ENCODE assay signal across 18 mouse cellular contexts in genomic region chr2:3140585-3140984, GRCm38 (mm10). TPM values are rescaled to one million over a fixed set of nuclear protein-coding genes. Genes with fewer than 3 reads are reported as not detected.
DNase-seq lines count a peak whose midpoint lies in the region; ATAC-seq and TF ChIP-seq lines count a peak whose summit lies in the region.
"Had no signal": no experiment of that assay in that cellular context is flagged by ENCODE, and none has a peak within 500 bp of the region (broad histone marks: within the 10 kb centered on the region; RNA-seq: fewer than 3 reads in every experiment).

No protein-coding gene starts in this region.

- peak; percentile 87 for DNase-seq in heart, adult 11 months
- no peak for DNase-seq in heart, postnatal 36 days
- DNase-seq in kidney, postnatal 0 days (ENCODE audit: low spot score): no peak
- no peak for DNase-seq in kidney, postnatal 14 days
- no peak for DNase-seq in stomach, postnatal 0 days (ENCODE audit: low spot score)
- no peak for DNase-seq in midbrain, postnatal 0 days (ENCODE audit: low spot score)
- no peak for DNase-seq in thymus, adult 2 months
- DNase-seq: adrenal gland, postnatal 36 days; cerebellum, adult 2 months; gastrocnemius, postnatal 14 days; kidney, postnatal 36 days; lung, adult 18-20 months; right cerebral cortex, postnatal 4 days had no signal

- no peaks in the 10 kb centered on the region for H3K27me3 ChIP-seq in kidney, postnatal 0 days (ENCODE audit: insufficient read depth, low read length)
- no peaks in the 10 kb centered on the region for H3K27me3 ChIP-seq in stomach, embryonic 15.5 days (replicated peaks)
- H3K27me3 ChIP-seq in stomach, postnatal 0 days (ENCODE audit: control insufficient read depth, insufficient read depth, low read length): no peaks in the 10 kb centered on the region
- no peaks in the 10 kb centered on the region for H3K27me3 ChIP-seq in midbrain, postnatal 0 days (ENCODE audit: insufficient read depth, low read length)
- no peaks in the 10 kb centered on the region for H3K27me3 ChIP-seq in thymus, adult 2 months (ENCODE audit: control insufficient read depth, insufficient read depth, low read length)
- H3K27me3 ChIP-seq: limb, embryonic 15.5 days; Patski had no signal

- H3K27ac ChIP-seq in kidney, postnatal 0 days: no peak overlapping the region
- no peak overlapping the region for H3K27ac ChIP-seq in stomach, embryonic 15.5 days
- H3K27ac ChIP-seq in stomach, postnatal 0 days (replicated peaks): no peak overlapping the region
- H3K27ac ChIP-seq in midbrain, postnatal 0 days (ENCODE audit: low read depth, low read length): no peak overlapping the region
- no peak overlapping the region for H3K27ac ChIP-seq in thymus, adult 2 months (ENCODE audit: control insufficient read depth, insufficient read depth, low read length)
- H3K27ac ChIP-seq: limb, embryonic 15.5 days had no signal

- H3K4me2 ChIP-seq in kidney, postnatal 0 days (ENCODE audit: low read length): no peak overlapping the region
- no peak overlapping the region for H3K4me2 ChIP-seq in stomach, embryonic 15.5 days
- H3K4me2 ChIP-seq in stomach, postnatal 0 days (replicated peaks; ENCODE audit: low read depth): no peak overlapping the region
- H3K4me2 ChIP-seq in midbrain, postnatal 0 days (ENCODE audit: low read depth, low read length, poor library complexity, severe bottlenecking): no peak overlapping the region
- H3K4me2 ChIP-seq: limb, embryonic 15.5 days had no signal

- 59% methylated on average over 5 of the region's 5 CpGs for WGBS in kidney, postnatal 0 days
- 55% methylated on average over 5 of the region's 5 CpGs for WGBS in stomach, embryonic 15.5 days
- 66% methylated on average over 5 of the region's 5 CpGs for WGBS in stomach, postnatal 0 days
- 54% methylated on average over 5 of the region's 5 CpGs for WGBS in midbrain, postnatal 0 days
- 74% methylated on average over 5 of the region's 5 CpGs for WGBS in thymus, adult 2 months

- no peak for TF ChIP-seq CTCF in kidney, postnatal 0 days (IDR thresholded peaks at IDR 0.05; ENCODE audit: low read depth)
- TF ChIP-seq CTCF in stomach, postnatal 0 days (IDR thresholded peaks at IDR 0.05; ENCODE audit: low read depth): no peak
- TF ChIP-seq CTCF in midbrain, postnatal 0 days (IDR thresholded peaks at IDR 0.05): no peak
- no peak for TF ChIP-seq CTCF in thymus, adult 2 months (IDR thresholded peaks at IDR 0.05; ENCODE audit: borderline replicate concordance, control insufficient read depth, extremely low read depth, insufficient read depth, low read length, poor library complexity)

- H3K4me3 ChIP-seq in kidney, postnatal 0 days (replicated peaks; ENCODE audit: low read depth, low read length): no peak overlapping the region
- no peak overlapping the region for H3K4me3 ChIP-seq in stomach, embryonic 15.5 days (replicated peaks)
- no peak overlapping the region for H3K4me3 ChIP-seq in stomach, postnatal 0 days (ENCODE audit: low read depth, low read length)
- no peak overlapping the region for H3K4me3 ChIP-seq in midbrain, postnatal 0 days (ENCODE audit: low read depth, low read length)
- H3K4me3 ChIP-seq in thymus, adult 2 months (ENCODE audit: control insufficient read depth, insufficient read depth, low read length): no peak overlapping the region
- H3K4me3 ChIP-seq: limb, embryonic 15.5 days had no signal

- intact Hi-C loops in heart, postnatal 36 days (cut with DNase I): no loop called here

- peaks cover 22% of the 10 kb centered on the region for H3K4me1 ChIP-seq in kidney, postnatal 0 days (replicated peaks; ENCODE audit: insufficient read depth, low read length)
- H3K4me1 ChIP-seq in stomach, embryonic 15.5 days: peaks cover 16% of the 10 kb centered on the region; the same call in 1 of the 2 replicates
- H3K4me1 ChIP-seq in stomach, postnatal 0 days (replicated peaks; ENCODE audit: control insufficient read depth, insufficient read depth): 0 out of 2 replicates have a peak, but pooled peaks cover 2% of the 10 kb centered on the region
- H3K4me1 ChIP-seq in midbrain, postnatal 0 days (ENCODE audit: insufficient read depth, low read length): no peaks in the 10 kb centered on the region
- no peaks in the 10 kb centered on the region for H3K4me1 ChIP-seq in thymus, adult 2 months (replicated peaks; ENCODE audit: control insufficient read depth, insufficient read depth, low read length)

- ATAC-seq in kidney, postnatal 0 days (replicated peaks; ENCODE audit: low FRiP score, low read depth): peak; percentile 35; the same call in 1 of the 2 replicates
- ATAC-seq in stomach, embryonic 15.5 days (ENCODE audit: insufficient read depth, low FRiP score, low read depth): peak; percentile 52; the same call in 1 of the 2 replicates
- ATAC-seq in stomach, postnatal 0 days (ENCODE audit: low FRiP score, low TSS enrichment): no peak
- ATAC-seq in midbrain, postnatal 0 days (ENCODE audit: low FRiP score): peak; percentile 39; the same call in 1 of the 2 replicates
- ATAC-seq: activated CD4-positive, CD25-positive, alpha-beta regulatory T cell, adult 4 months; inflammation-experienced regulatory T-cells, adult 6 months; Patski had no signal

- H3K36me3 ChIP-seq in kidney, postnatal 0 days (ENCODE audit: insufficient read depth, low read length): no peaks in the 10 kb centered on the region
- H3K36me3 ChIP-seq in stomach, embryonic 15.5 days: no peaks in the 10 kb centered on the region
- H3K36me3 ChIP-seq in stomach, postnatal 0 days (ENCODE audit: control insufficient read depth, insufficient read depth, low read length): no peaks in the 10 kb centered on the region
- H3K36me3 ChIP-seq in midbrain, postnatal 0 days (ENCODE audit: insufficient read depth, low read length): no peaks in the 10 kb centered on the region
- H3K36me3 ChIP-seq in thymus, adult 2 months (ENCODE audit: control insufficient read depth, insufficient read depth, low read length): no peaks in the 10 kb centered on the region
- H3K36me3 ChIP-seq: limb, embryonic 15.5 days had no signal

- TF ChIP-seq POLR2A in thymus, adult 2 months (IDR thresholded peaks at IDR 0.05; ENCODE audit: control insufficient read depth, extremely low read depth, insufficient read depth, low read length, poor library complexity): no peak

- H3K9ac ChIP-seq in kidney, postnatal 0 days (ENCODE audit: low read depth, low read length): no peak overlapping the region
- no peak overlapping the region for H3K9ac ChIP-seq in stomach, embryonic 15.5 days
- H3K9ac ChIP-seq in stomach, postnatal 0 days (ENCODE audit: low read length): no peak overlapping the region
- no peak overlapping the region for H3K9ac ChIP-seq in midbrain, postnatal 0 days (replicated peaks; ENCODE audit: low read length, poor library complexity, severe bottlenecking)
- H3K9ac ChIP-seq: limb, embryonic 15.5 days had no signal

- no peaks in the 10 kb centered on the region for H3K9me3 ChIP-seq in kidney, postnatal 0 days (replicated peaks; ENCODE audit: low read length)
- no peaks in the 10 kb centered on the region for H3K9me3 ChIP-seq in stomach, embryonic 15.5 days
- H3K9me3 ChIP-seq in stomach, postnatal 0 days (ENCODE audit: control insufficient read depth, low read length): no peaks in the 10 kb centered on the region
- no peaks in the 10 kb centered on the region for H3K9me3 ChIP-seq in midbrain, postnatal 0 days (ENCODE audit: low read length)
- H3K9me3 ChIP-seq: limb, embryonic 15.5 days had no signal

- no peak for TF ChIP-seq EP300 in stomach, postnatal 0 days (optimal IDR thresholded peaks at IDR 0.05)

RNA-seq across cellular contexts. Expression of gene Fam171a1, which starts 26.6 kb away (rescaled TPM):
- 10 to 100 TPM; 15.4 to 17.9 TPM for total RNA-seq in heart, postnatal 36 days (2021)
- polyA plus RNA-seq in kidney, postnatal 0 days (2015; fragmentation: Nextera tagmentation; extraction: Ambion mirVana): 36.4 and 39.8 TPM in 2 replicates
- 26.7 and 29.1 TPM in 2 replicates for polyA plus RNA-seq in stomach, embryonic 15.5 days (2015; fragmentation: Nextera tagmentation; extraction: Ambion mirVana)
- 9.7 and 10.4 TPM in 2 replicates for polyA plus RNA-seq in stomach, postnatal 0 days (2015; fragmentation: Nextera tagmentation; extraction: Ambion mirVana)
- total RNA-seq in midbrain, postnatal 0 days (2014; rRNA removed): 59.2 and 65.8 TPM in 2 replicates
- polyA plus RNA-seq in midbrain, postnatal 0 days (2015; fragmentation: Nextera tagmentation; extraction: Ambion mirVana): 34.4 and 35.4 TPM in 2 replicates
- polyA plus RNA-seq in thymus, adult 2 months (2012; rRNA removed): 2.3 and 2.7 TPM in 2 replicates
- polyA plus RNA-seq: activated CD4-positive, CD25-positive, alpha-beta regulatory T cell, adult 4 months; inflammation-experienced regulatory T-cells, adult 6 months had no signal
